Comparison of ENCODE assay signal across 8 mouse cellular contexts in the genomic region with DNA sequence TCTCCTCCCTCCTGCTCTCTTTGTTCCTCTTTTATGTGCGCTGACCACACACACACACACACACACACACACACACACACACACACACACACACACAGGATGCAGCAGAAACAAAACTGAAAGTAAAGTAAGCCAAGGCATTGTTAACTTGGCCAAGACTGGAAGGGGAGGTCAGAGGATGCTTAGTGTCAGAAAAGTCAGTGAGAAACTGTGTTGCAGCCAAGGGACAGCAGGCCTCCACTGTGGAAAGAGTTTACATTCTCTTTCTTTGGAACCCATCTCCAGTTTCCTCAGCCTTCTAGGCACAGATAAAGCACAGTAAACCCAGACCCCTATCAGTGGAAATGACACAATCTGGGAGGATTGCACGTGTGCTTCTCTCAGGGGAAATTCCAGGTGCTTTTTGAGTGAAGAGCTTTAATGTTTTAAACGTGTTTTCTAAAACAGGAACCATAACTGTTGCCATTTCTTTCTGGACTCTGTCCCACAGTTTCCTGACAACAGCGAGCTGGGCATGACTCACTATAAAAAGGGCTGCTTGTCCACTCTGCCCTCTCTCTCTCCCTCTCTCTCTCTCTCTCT. TPM values are rescaled to one million over a fixed set of nuclear protein-coding genes. Genes with fewer than 3 reads are reported as not detected.
A peak's percentile ranks its signal among the peaks of the same experiment; 100 is the strongest.
DNase-seq lines count a peak whose midpoint lies in the region; ATAC-seq and TF ChIP-seq lines count a peak whose summit lies in the region.
"Not testable (repeated sequence)": the region's sequence is repeated elsewhere in the genome, so short reads cannot be mapped to it uniquely, and the experiment has no call there.

No protein-coding gene starts in this region.

- not testable (repeated sequence) for H3K9me3 ChIP-seq in forebrain, postnatal 0 days (ENCODE audit: low read length); heart, embryonic 15.5 days (replicated peaks); liver, embryonic 13.5 days (replicated peaks); midbrain, embryonic 11.5 days (ENCODE audit: control insufficient read depth, low read length)

- not testable (repeated sequence) for H3K27me3 ChIP-seq in forebrain, postnatal 0 days (ENCODE audit: insufficient read depth, low read length); heart, embryonic 15.5 days; liver, embryonic 13.5 days; midbrain, embryonic 11.5 days (ENCODE audit: control insufficient read depth, insufficient read depth, low read length)

- peak; percentile 13 to 44 for DNase-seq in adrenal gland, adult 18-20 months (ENCODE audit: low spot score in 2 of 2)
- peak; percentile 0 for DNase-seq in forebrain, postnatal 0 days
- peak; percentile 53 to 59 for DNase-seq in kidney, adult 8-10 months
- not testable (repeated sequence) for DNase-seq in liver, embryonic 13.5 days; midbrain, embryonic 11.5 days (ENCODE audit: low spot score, missing footprints)
- DNase-seq in spleen, postnatal 10 days (ENCODE audit: low spot score in 2 of 2), result peak; percentile 41 to 76
- peak; percentile 5 for DNase-seq in urinary bladder, postnatal 25 days (ENCODE audit: low spot score)

- H3K4me1 ChIP-seq in forebrain, postnatal 0 days (ENCODE audit: insufficient read depth); heart, embryonic 15.5 days (replicated peaks); liver, embryonic 13.5 days (replicated peaks); midbrain, embryonic 11.5 days (ENCODE audit: control insufficient read depth, insufficient read depth, low read length): not testable (repeated sequence)

- H3K4me2 ChIP-seq in forebrain, postnatal 0 days (ENCODE audit: low read depth); liver, embryonic 13.5 days; midbrain, embryonic 11.5 days: not testable (repeated sequence)
- peak overlapping the region; percentile 19 for H3K4me2 ChIP-seq in heart, embryonic 15.5 days

- TF ChIP-seq CTCF in forebrain, postnatal 0 days (IDR thresholded peaks at IDR 0.05; ENCODE audit: low read depth), result not testable (repeated sequence)

- not testable (repeated sequence) for H3K27ac ChIP-seq in forebrain, postnatal 0 days (ENCODE audit: low read depth, low read length); midbrain, embryonic 11.5 days (ENCODE audit: low read depth, low read length)
- H3K27ac ChIP-seq in heart, embryonic 15.5 days, result peak overlapping the region; percentile 66
- H3K27ac ChIP-seq in liver, embryonic 13.5 days, result 0 out of 2 replicates have a peak overlapping the region, but pooled peaks have one; percentile 13

- not testable (repeated sequence) for H3K9ac ChIP-seq in forebrain, postnatal 0 days; heart, embryonic 15.5 days; liver, embryonic 13.5 days; midbrain, embryonic 11.5 days (ENCODE audit: low read length)

- not testable (repeated sequence) for H3K36me3 ChIP-seq in forebrain, postnatal 0 days (ENCODE audit: insufficient read depth); heart, embryonic 15.5 days; liver, embryonic 13.5 days; midbrain, embryonic 11.5 days (ENCODE audit: control insufficient read depth, insufficient read depth, low read length)

- H3K4me3 ChIP-seq in forebrain, postnatal 0 days (ENCODE audit: low read depth, low read length); heart, embryonic 15.5 days; liver, embryonic 13.5 days (replicated peaks); midbrain, embryonic 11.5 days (ENCODE audit: low read depth, low read length): not testable (repeated sequence)

- WGBS in forebrain, postnatal 0 days, result 13% methylated on average over 4 of the region's 4 CpGs
- WGBS in heart, embryonic 15.5 days, result 11% methylated on average over 4 of the region's 4 CpGs
- WGBS in liver, embryonic 13.5 days (ENCODE audit: insufficient replicate concordance), result 3% methylated on average over 4 of the region's 4 CpGs
- WGBS in midbrain, embryonic 11.5 days, result 17% methylated on average over 4 of the region's 4 CpGs

- ATAC-seq in forebrain, postnatal 0 days, result not testable (repeated sequence)
- ATAC-seq in heart, embryonic 15.5 days (replicated peaks; ENCODE audit: insufficient number of reproducible peaks, insufficient read depth, low FRiP score, low read depth), result peak; percentile 70
- peak; percentile 61 for ATAC-seq in liver, embryonic 13.5 days (ENCODE audit: low read depth)
- 0 out of 2 replicates have a peak, but pooled peaks have one; percentile 48 for ATAC-seq in midbrain, embryonic 11.5 days (ENCODE audit: low FRiP score)

RNA-seq across cellular contexts. Expression of a gene that starts 29.0 kb away (rescaled TPM):
- 1 to 10 TPM; 7.3 to 8.7 TPM for total RNA-seq in adrenal gland, adult 18-20 months (2021)
- total RNA-seq in forebrain, postnatal 0 days (2014; rRNA removed), result 1.9 and 2.6 TPM in 2 replicates
- 1.1 TPM in 2 replicates for polyA plus RNA-seq in forebrain, postnatal 0 days (2015; fragmentation: Nextera tagmentation; extraction: Ambion mirVana)
- 3.7 and 5.7 TPM in 2 replicates for polyA plus RNA-seq in heart, embryonic 15.5 days (2015; fragmentation: Nextera tagmentation; extraction: Ambion mirVana)
- 0.98 and 1.1 TPM in 2 replicates for polyA plus RNA-seq in liver, embryonic 13.5 days (2015; fragmentation: Nextera tagmentation; extraction: Ambion mirVana)
- polyA plus RNA-seq in midbrain, embryonic 11.5 days (2014; fragmentation: Nextera tagmentation; extraction: Ambion mirVana), result 1.2 and 1.3 TPM in 2 replicates

RNA-seq across cellular contexts. Expression of a gene that starts 29.0 kb away (rescaled TPM):
- 1 to 10 TPM in 1 of 2 experiments, under 1 TPM in 1; 0.43 to 1.4 TPM for total RNA-seq in adrenal gland, adult 18-20 months (2021)
- 0.08 TPM in 1 of 2 replicates, not detected in the other for total RNA-seq in forebrain, postnatal 0 days (2014; rRNA removed)
- 0.22 and 0.23 TPM in 2 replicates for polyA plus RNA-seq in forebrain, postnatal 0 days (2015; fragmentation: Nextera tagmentation; extraction: Ambion mirVana)
- polyA plus RNA-seq in heart, embryonic 15.5 days (2015; fragmentation: Nextera tagmentation; extraction: Ambion mirVana), result 1.2 and 5.3 TPM in 2 replicates
- 1.4 and 1.6 TPM in 2 replicates for polyA plus RNA-seq in liver, embryonic 13.5 days (2015; fragmentation: Nextera tagmentation; extraction: Ambion mirVana)
- polyA plus RNA-seq in midbrain, embryonic 11.5 days (2014; fragmentation: Nextera tagmentation; extraction: Ambion mirVana), result 0.19 and 0.26 TPM in 2 replicates

RNA-seq across cellular contexts. Expression of a gene that starts 29.0 kb away (rescaled TPM):
- total RNA-seq in adrenal gland, adult 18-20 months (2021), result 10 to 100 TPM in 1 of 2 experiments, 1 to 10 TPM in 1; 6.0 to 10.9 TPM
- total RNA-seq in forebrain, postnatal 0 days (2014; rRNA removed), result 1.5 and 2.3 TPM in 2 replicates
- polyA plus RNA-seq in forebrain, postnatal 0 days (2015; fragmentation: Nextera tagmentation; extraction: Ambion mirVana), result 0.54 and 0.82 TPM in 2 replicates
- polyA plus RNA-seq in heart, embryonic 15.5 days (2015; fragmentation: Nextera tagmentation; extraction: Ambion mirVana), result 3.3 and 6.5 TPM in 2 replicates
- polyA plus RNA-seq in liver, embryonic 13.5 days (2015; fragmentation: Nextera tagmentation; extraction: Ambion mirVana), result 0.90 and 1.0 TPM in 2 replicates
- 0.15 and 0.40 TPM in 2 replicates for polyA plus RNA-seq in midbrain, embryonic 11.5 days (2014; fragmentation: Nextera tagmentation; extraction: Ambion mirVana)
